Mouse (Mus musculus) heart, adult 11 months (tissue): ENCODE measurements around the gene Cacnb2.

Source experiments
- DNase-seq: peaks from one replicate; pipeline ENCODE4 v3.0.0; 2022

Cacnb2 gene

GRCm38 (mm10) chr2:14774857-14775495, 172.1 kb downstream of the Cacnb2 start:
- no peak for DNase-seq

- no peak for DNase-seq
Measured at GRCm38 (mm10) chr2:14787983-14788382, 185.1 kb downstream of the Cacnb2 start.

- no peak for DNase-seq
Measured at GRCm38 (mm10) chr2:14801446-14802046, 198.7 kb downstream of the Cacnb2 start.

- no peak for DNase-seq
Measured at GRCm38 (mm10) chr2:14807650-14808347, 204.9 kb downstream of the Cacnb2 start.

- peak; percentile 61 for DNase-seq
Measured at GRCm38 (mm10) chr2:14814977-14815376, 212.1 kb downstream of the Cacnb2 start.

GRCm38 (mm10) chr2:14818651-14819050, 215.8 kb downstream of the Cacnb2 start:
- no peak for DNase-seq

GRCm38 (mm10) chr2:14820946-14821345, 218.1 kb downstream of the Cacnb2 start:
- DNase-seq, result no peak

GRCm38 (mm10) chr2:14823105-14823504, 220.2 kb downstream of the Cacnb2 start:
- peak; percentile 97 for DNase-seq

- peak; percentile 94 for DNase-seq
Measured at GRCm38 (mm10) chr2:14823816-14824348, 221.0 kb downstream of the Cacnb2 start.

GRCm38 (mm10) chr2:14825146-14825545, 222.3 kb downstream of the Cacnb2 start:
- no peak for DNase-seq

- no peak for DNase-seq
Measured at GRCm38 (mm10) chr2:14829451-14829850, 226.6 kb downstream of the Cacnb2 start.

- no peak for DNase-seq
Measured at GRCm38 (mm10) chr2:14831308-14831707, 228.4 kb downstream of the Cacnb2 start.

- peak; percentile 94 for DNase-seq
Measured at GRCm38 (mm10) chr2:14834700-14835317, 231.9 kb downstream of the Cacnb2 start.

- peak; percentile 14 for DNase-seq
Measured at GRCm38 (mm10) chr2:14841272-14841671, 238.4 kb downstream of the Cacnb2 start.

- peak; percentile 27 for DNase-seq
Measured at GRCm38 (mm10) chr2:14846727-14847126, 243.8 kb downstream of the Cacnb2 start.

GRCm38 (mm10) chr2:14847188-14847587, 244.3 kb downstream of the Cacnb2 start:
- DNase-seq, result peak; percentile 16

- DNase-seq, result peak; percentile 52
Measured at GRCm38 (mm10) chr2:14850831-14851230, 247.9 kb downstream of the Cacnb2 start.

GRCm38 (mm10) chr2:14851383-14851782, 248.5 kb downstream of the Cacnb2 start:
- peak; percentile 79 for DNase-seq

GRCm38 (mm10) chr2:14854054-14854453, 251.2 kb downstream of the Cacnb2 start:
- peak; percentile 56 for DNase-seq

- DNase-seq, result peak; percentile 24
Measured at GRCm38 (mm10) chr2:14858301-14858700, 255.4 kb downstream of the Cacnb2 start.

- DNase-seq, result peak; percentile 62
Measured at GRCm38 (mm10) chr2:14860350-14860749, 257.5 kb downstream of the Cacnb2 start.

- DNase-seq, result peak; percentile 85
Measured at GRCm38 (mm10) chr2:14861613-14862012, 258.7 kb downstream of the Cacnb2 start.

- peak; percentile 55 for DNase-seq
Measured at GRCm38 (mm10) chr2:14862981-14863380, 260.1 kb downstream of the Cacnb2 start.
